Comparison of ENCODE assay signal across 9 mouse cellular contexts in the genomic region with DNA sequence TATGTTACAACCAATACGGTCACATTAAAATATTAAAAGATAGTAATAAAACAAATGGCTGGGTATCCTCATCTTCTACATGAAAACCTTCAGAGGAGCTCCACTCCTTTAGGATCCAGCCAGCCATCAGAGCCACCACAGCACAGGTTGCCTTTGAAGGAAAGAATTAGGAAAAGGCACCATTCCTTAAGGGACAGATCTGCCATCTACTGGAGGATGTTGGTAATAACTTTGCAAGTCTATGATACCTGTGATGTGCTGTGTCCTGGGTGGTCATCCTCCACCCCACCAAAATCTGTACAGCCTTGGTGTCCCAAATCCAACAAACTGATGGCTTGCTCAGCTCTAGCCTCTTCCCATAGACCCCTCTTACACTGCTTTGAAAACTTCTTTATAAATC.
DNase-seq lines count a peak whose midpoint lies in the region; ATAC-seq and TF ChIP-seq lines count a peak whose summit lies in the region.
"Had no signal": no experiment of that assay in that cellular context is flagged by ENCODE, and none has a peak within 500 bp of the region (broad histone marks: within the 10 kb centered on the region; RNA-seq: fewer than 3 reads in every experiment).

No protein-coding gene starts in this region.

- H3K36me3 ChIP-seq in intestine, postnatal 0 days (ENCODE audit: control insufficient read depth, insufficient read depth), result no peaks in the 10 kb centered on the region
- no peaks in the 10 kb centered on the region for H3K36me3 ChIP-seq in intestine, embryonic 16.5 days (ENCODE audit: control insufficient read depth, insufficient read depth, low read length)
- no peaks in the 10 kb centered on the region for H3K36me3 ChIP-seq in CH12.LX (replicated peaks in 1 of 2; ENCODE audit: control insufficient read depth in 1 of 2, insufficient read depth in 1 of 2, low read length in 1 of 2)
- H3K36me3 ChIP-seq in kidney, postnatal 0 days (ENCODE audit: insufficient read depth, low read length), result no peaks in the 10 kb centered on the region
- H3K36me3 ChIP-seq: neural tube, embryonic 13.5 days had no signal

- no peak overlapping the region for H3K27ac ChIP-seq in intestine, postnatal 0 days (ENCODE audit: low read depth, low read length)
- H3K27ac ChIP-seq in intestine, embryonic 16.5 days (ENCODE audit: low read length), result no peak overlapping the region
- no peak overlapping the region for H3K27ac ChIP-seq in CH12.LX (ENCODE audit: insufficient read depth, low read depth)
- H3K27ac ChIP-seq in kidney, postnatal 0 days, result no peak overlapping the region
- H3K27ac ChIP-seq: neural tube, embryonic 13.5 days had no signal

- H3K9ac ChIP-seq in intestine, postnatal 0 days (ENCODE audit: low read depth, low read length), result no peak overlapping the region
- H3K9ac ChIP-seq in intestine, embryonic 16.5 days (ENCODE audit: low read depth, low read length), result no peak overlapping the region
- no peak overlapping the region for H3K9ac ChIP-seq in CH12.LX (ENCODE audit: insufficient read depth, low read depth)
- no peak overlapping the region for H3K9ac ChIP-seq in kidney, postnatal 0 days (ENCODE audit: low read depth, low read length)
- H3K9ac ChIP-seq: neural tube, embryonic 13.5 days had no signal

- H3K4me2 ChIP-seq in intestine, postnatal 0 days (replicated peaks; ENCODE audit: low read depth), result no peak overlapping the region
- no peak overlapping the region for H3K4me2 ChIP-seq in intestine, embryonic 16.5 days (ENCODE audit: low read depth, low read length)
- no peak overlapping the region for H3K4me2 ChIP-seq in CH12.LX (ENCODE audit: insufficient read depth, low read depth, poor library complexity, severe bottlenecking)
- no peak overlapping the region for H3K4me2 ChIP-seq in kidney, postnatal 0 days (ENCODE audit: low read length)
- H3K4me2 ChIP-seq: neural tube, embryonic 13.5 days had no signal

- H3K9me3 ChIP-seq in intestine, postnatal 0 days (ENCODE audit: control insufficient read depth), result no peaks in the 10 kb centered on the region
- H3K9me3 ChIP-seq in intestine, embryonic 16.5 days (ENCODE audit: control insufficient read depth, low read length), result no peaks in the 10 kb centered on the region
- H3K9me3 ChIP-seq in CH12.LX (replicated peaks; ENCODE audit: low read length), result no peaks in the 10 kb centered on the region
- H3K9me3 ChIP-seq in kidney, postnatal 0 days (replicated peaks; ENCODE audit: low read length), result no peaks in the 10 kb centered on the region
- H3K9me3 ChIP-seq: neural tube, embryonic 13.5 days had no signal

- no peaks in the 10 kb centered on the region for H3K27me3 ChIP-seq in intestine, postnatal 0 days (replicated peaks; ENCODE audit: control insufficient read depth, insufficient read depth, low read length)
- no peaks in the 10 kb centered on the region for H3K27me3 ChIP-seq in intestine, embryonic 16.5 days (replicated peaks; ENCODE audit: control insufficient read depth, insufficient read depth, low read length)
- no peaks in the 10 kb centered on the region for H3K27me3 ChIP-seq in CH12.LX (replicated peaks)
- no peaks in the 10 kb centered on the region for H3K27me3 ChIP-seq in kidney, postnatal 0 days (ENCODE audit: insufficient read depth, low read length)
- H3K27me3 ChIP-seq: neural tube, embryonic 13.5 days had no signal

- no peaks in the 10 kb centered on the region for H3K4me1 ChIP-seq in intestine, postnatal 0 days (replicated peaks; ENCODE audit: control insufficient read depth, insufficient read depth, low read length)
- no peaks in the 10 kb centered on the region for H3K4me1 ChIP-seq in intestine, embryonic 16.5 days (ENCODE audit: control insufficient read depth, insufficient read depth, low read length)
- no peaks in the 10 kb centered on the region for H3K4me1 ChIP-seq in CH12.LX (ENCODE audit: control insufficient read depth in 1 of 2, insufficient read depth in 2 of 2)
- no peaks in the 10 kb centered on the region for H3K4me1 ChIP-seq in kidney, postnatal 0 days (replicated peaks; ENCODE audit: insufficient read depth, low read length)
- H3K4me1 ChIP-seq: neural tube, embryonic 13.5 days had no signal

- H3K79me2 ChIP-seq in CH12.LX (replicated peaks; ENCODE audit: control insufficient read depth, extremely low read depth, insufficient read depth, poor library complexity, severe bottlenecking), result no peaks in the 10 kb centered on the region; the same call in 1 of the 2 replicates

- DNase-seq in CH12.LX (ENCODE audit: extremely low read depth) (peak; percentile 24), ZHBTc4 (ENCODE audit: low read depth, low spot score) (peak; percentile 47)
- DNase-seq in kidney, postnatal 0 days (ENCODE audit: low spot score), result peak; percentile 61
- DNase-seq in thymus, adult 18-20 months, result no peak
- no peak for DNase-seq in testis, postnatal 14 days (ENCODE audit: low spot score)
- no peak for DNase-seq in thymus, postnatal 10 days (ENCODE audit: low spot score in 2 of 2)

- 65% methylated on average over 1 of the region's 1 CpGs for WGBS in intestine, postnatal 0 days
- 76% methylated on average over 1 of the region's 1 CpGs for WGBS in intestine, embryonic 16.5 days
- 81% methylated on average over 1 of the region's 1 CpGs for WGBS in kidney, postnatal 0 days

- peak; percentile 64 for TF ChIP-seq CTCF in intestine, postnatal 0 days (IDR thresholded peaks at IDR 0.05; ENCODE audit: low read depth)
- peak; percentile 69 to 73 for TF ChIP-seq CTCF in CH12.LX (conservative IDR thresholded peaks at IDR 0.05 in 1 of 2, IDR thresholded peaks at IDR 0.05 in 1 of 2; ENCODE audit: low read depth in 2 of 2, low read length in 2 of 2)
- peak; percentile 72 for TF ChIP-seq CTCF in kidney, postnatal 0 days (IDR thresholded peaks at IDR 0.05; ENCODE audit: low read depth)

- no peak for ATAC-seq in intestine, postnatal 0 days
- ATAC-seq in intestine, embryonic 16.5 days, result no peak
- 0 out of 2 replicates have a peak, but pooled peaks have one; percentile 21 for ATAC-seq in kidney, postnatal 0 days (replicated peaks; ENCODE audit: low FRiP score, low read depth)

- H3K4me3 ChIP-seq in intestine, postnatal 0 days (ENCODE audit: low read depth, low read length), result no peak overlapping the region
- H3K4me3 ChIP-seq in intestine, embryonic 16.5 days (ENCODE audit: low read length), result no peak overlapping the region
- H3K4me3 ChIP-seq in CH12.LX (replicated peaks in 1 of 3; ENCODE audit: low read depth in 2 of 3, low read length in 2 of 3, poor library complexity in 1 of 3), result no peak overlapping the region
- H3K4me3 ChIP-seq in kidney, postnatal 0 days (replicated peaks; ENCODE audit: low read depth, low read length), result no peak overlapping the region
- H3K4me3 ChIP-seq: neural tube, embryonic 13.5 days had no signal

- peak; percentile 69 for TF ChIP-seq RAD21 in CH12.LX (IDR thresholded peaks at IDR 0.05; ENCODE audit: low read depth, low read length)

- in situ Hi-C loops in CH12.LX (cut with MboI; ENCODE audit: low pct_ligation_motif_present, low pct_unique_long_range_greater_than_20kb, low sequenced_read_pairs), result no loop called here

- TF ChIP-seq EP300 in CH12.LX (IDR thresholded peaks at IDR 0.05; ENCODE audit: low read length), result no peak

- no peak for TF ChIP-seq POLR2A in CH12.LX (IDR thresholded peaks at IDR 0.05; ENCODE audit: low read depth, low read length)

- dilution Hi-C loops in CH12.LX (cut with MboI; ENCODE audit: extremely low pct_ligation_motif_present, extremely low pct_unique_long_range_greater_than_20kb, low sequenced_read_pairs), result no loop called here

TF ChIP-seq in CH12.LX, 34 proteins besides CTCF, POLR2A, EP300 and RAD21:
- TF ChIP-seq UBTF (IDR thresholded peaks at IDR 0.05; ENCODE audit: low read depth, low read length) (no peak), SMC3 (IDR thresholded peaks at IDR 0.05; ENCODE audit: low read depth, low read length) (peak; percentile 54), USF2 (conservative IDR thresholded peaks at IDR 0.05; ENCODE audit: low read depth, low read length) (no peak), POLR2AphosphoS2 (IDR thresholded peaks at IDR 0.05; ENCODE audit: low read depth, low read length) (no peak), ZMIZ1 (IDR thresholded peaks at IDR 0.05; ENCODE audit: low read depth, low read length) (no peak)

Comparison
In these comparisons a context has a peak if more than half of its experiments do, and no peak if none do; other contexts are left out.
1. DNase-seq: peak in CH12.LX (single experiment), ZHBTc4 (single experiment) and kidney, postnatal 0 days (single experiment); none in thymus, adult 18-20 months (0 of 2), testis, postnatal 14 days (single experiment) and thymus, postnatal 10 days (0 of 2).
2. Peak in every context shown above with its lines, with median percentiles within 50 percentile points of each other: CTCF ChIP-seq.